Mouse (Mus musculus) adrenal gland, postnatal 10 days (tissue): Measurements from ENCODE around the gene Capn5. TPM values are rescaled to one million over a fixed set of nuclear protein-coding genes. Genes with fewer than 3 reads are reported as not detected.

Experiments used
- DNase-seq: peaks from one replicate; pipeline ENCODE4 v3.0.0; 2021; ENCODE audit warnings: mixed read lengths
- total RNA-seq, 2 experiments: library from RNA; stranded (reverse); gene quantifications; 2 replicates each; pipeline ENCODE4 v1.2.3; 2021

Gene Capn5
- total RNA-seq, 2 experiments from 2014 or later = 8.2 to 13.4 TPM

GRCm38 (mm10) chr7:98176322-98177070 lies 1.6 kb downstream of the Capn5 start:
- DNase-seq = no peak

- DNase-seq = no peak
These were observed 3.0 kb downstream of the Capn5 start for GRCm38 (mm10) chr7:98174883-98175755.

DNA sequence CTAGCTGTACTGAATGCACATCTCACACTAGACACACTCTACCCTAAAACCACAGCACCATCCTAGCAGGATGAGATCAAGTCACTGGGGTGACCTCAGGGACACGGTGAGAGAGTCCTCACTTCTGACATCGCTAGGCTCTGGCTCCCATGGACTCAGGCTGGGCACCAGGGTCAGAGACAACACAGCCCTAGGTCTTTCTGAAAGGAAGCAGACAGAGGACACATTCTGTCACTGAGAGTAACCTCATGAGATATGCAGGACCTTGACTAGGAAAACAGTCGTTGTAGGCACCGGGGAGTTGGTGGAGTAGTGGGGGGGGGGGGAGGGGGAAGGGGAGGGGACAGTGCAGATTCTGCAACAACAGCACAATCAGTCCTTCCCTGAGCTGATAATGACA lies 4.7 kb downstream of the Capn5 start:
- no peak for DNase-seq

- DNase-seq = no peak
These were observed 5.4 kb downstream of the Capn5 start for GRCm38 (mm10) chr7:98172661-98173060.

DNA sequence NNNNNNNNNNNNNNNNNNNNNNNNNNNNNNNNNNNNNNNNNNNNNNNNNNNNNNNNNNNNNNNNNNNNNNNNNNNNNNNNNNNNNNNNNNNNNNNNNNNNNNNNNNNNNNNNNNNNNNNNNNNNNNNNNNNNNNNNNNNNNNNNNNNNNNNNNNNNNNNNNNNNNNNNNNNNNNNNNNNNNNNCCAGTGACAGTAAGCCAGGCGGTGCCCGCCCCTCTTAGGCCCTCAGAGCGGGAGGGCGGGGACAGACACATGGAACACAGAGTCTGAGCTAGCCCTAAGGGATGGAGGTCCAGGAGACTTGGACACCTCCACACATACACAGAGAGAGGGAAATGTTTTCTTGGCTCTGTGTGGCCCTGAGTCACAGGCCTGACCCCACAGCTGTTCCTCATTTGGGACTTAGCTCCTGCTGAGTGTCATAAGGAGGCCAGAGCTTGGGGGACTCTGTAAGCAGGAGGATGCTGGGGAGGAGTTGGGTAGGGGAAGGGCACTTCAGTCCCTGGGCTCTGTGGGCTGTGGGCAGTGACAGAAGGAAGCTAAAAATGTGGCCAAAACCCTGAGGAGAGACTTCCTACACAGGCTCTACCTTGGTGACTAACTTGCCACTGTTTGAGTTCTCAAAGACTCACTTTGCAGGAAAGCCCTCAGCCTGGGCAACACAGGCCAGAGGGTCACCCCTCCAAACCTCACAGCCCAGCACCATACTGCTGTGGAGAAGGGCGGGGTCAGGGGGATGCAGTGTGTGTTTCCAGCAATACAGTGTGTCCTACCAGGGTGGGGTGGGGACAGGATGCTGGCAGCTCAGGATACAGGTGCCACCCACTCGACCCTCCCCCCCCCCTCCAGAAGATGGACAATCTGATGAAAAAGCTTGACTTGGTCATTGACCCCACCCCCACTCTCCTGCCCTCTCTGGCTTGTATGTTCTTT lies 6.7 kb downstream of the Capn5 start:
- peak; percentile 32 for DNase-seq

- no peak for DNase-seq
These were observed 13.0 kb downstream of the Capn5 start for GRCm38 (mm10) chr7:98164999-98165528.

DNA sequence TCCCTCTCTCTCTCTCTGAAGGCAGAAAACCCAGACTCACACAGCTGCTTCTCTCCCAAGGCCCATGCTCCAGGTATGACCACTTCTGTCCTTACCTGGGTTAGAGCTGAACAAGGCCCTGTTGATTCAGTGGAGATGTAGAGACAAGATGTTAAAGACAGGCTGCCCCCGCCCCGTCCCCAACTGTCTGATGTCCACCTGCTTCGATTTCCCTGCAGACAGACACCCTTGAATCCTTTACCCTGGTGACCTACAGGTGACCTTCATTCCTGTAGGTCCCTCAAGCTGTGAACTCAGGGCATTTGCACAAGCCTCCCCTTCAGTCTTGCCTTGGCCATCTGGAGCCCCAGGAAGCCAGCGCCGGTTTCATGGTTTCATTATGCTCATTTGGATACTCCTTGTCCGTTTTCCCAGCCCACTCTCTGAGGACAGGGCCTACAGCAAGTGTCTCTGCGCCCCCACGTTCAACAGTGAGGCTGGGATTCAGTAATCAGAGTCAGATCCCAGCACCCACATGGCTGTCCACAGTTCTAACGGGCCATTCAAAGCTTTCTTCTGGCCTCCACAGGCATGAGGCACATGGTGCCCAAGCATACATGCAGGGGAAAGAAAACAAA lies 13.6 kb downstream of the Capn5 start:
- no peak for DNase-seq

DNA sequence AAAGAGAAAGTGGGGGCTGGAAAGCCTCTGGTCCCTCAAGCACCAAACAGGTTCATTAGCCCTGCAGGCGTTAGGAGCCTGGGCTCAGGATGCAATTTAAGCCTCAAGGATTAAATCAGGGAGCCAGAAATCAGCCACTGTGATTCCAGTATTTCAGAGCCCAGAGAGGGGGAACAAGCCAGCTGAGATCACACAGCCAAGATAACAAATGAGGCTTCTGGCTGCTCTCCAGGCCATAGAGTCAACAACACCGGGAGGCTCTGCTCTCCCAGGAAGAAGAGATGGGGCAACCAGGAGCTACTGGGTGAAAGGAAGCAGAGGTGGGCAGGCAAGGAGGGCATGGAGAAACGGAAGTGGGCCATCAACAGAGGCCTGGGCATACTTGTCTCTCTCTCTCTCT lies 14.4 kb downstream of the Capn5 start:
- DNase-seq = peak; percentile 49

DNA sequence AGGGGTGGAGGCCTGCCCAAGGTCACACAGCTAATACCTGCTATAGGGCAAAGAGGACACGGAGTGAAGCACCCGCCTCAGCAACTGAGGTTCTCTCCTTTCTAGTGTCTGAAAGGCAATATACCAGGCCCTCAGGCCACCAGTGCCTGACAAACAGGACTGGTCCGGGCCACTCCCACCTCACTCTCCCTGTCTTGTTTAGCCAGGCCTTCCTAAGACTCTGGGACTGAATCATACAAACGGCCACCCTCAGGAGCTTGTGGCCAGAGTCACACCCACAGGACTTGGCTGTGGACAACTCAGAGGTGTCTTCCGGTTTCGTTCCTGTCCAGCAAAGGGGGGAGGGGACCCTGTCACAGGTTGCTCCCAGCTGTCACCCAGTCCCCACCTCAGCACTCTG lies 15.8 kb downstream of the Capn5 start:
- DNase-seq = no peak

DNA sequence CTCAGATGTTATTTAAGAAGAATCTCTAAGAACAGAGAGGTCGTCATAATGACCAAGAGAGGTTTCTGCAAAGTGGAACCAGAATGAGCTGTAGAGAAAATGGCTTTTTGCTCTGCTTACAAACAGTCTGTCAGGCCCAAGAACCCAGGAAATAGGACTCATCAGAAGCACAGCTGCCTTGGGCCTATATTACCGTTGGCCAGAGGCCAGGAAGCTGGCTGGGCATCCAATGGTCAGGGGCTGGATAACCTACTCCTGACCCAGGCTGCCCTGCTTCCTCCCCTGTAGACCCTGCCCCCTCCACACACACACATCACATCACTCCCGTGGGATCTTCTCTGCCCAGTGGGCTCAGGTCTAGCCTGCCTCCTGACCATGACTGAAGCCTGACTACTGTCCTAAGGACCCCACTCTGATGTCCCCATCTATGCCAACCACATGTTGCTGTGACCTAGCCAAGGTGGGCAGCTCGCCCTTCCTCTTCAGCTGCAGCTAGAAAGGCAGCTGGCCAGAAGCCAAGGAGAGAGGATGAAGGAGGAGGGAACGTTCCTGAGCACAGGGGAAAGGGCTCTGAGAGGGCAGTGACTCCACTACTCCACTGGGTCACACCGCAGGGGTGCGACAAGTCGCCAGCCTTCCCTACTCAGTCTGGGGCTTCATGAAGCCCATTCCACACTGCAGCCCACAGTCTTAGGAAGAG lies 17.9 kb downstream of the Capn5 start:
- no peak for DNase-seq

DNA sequence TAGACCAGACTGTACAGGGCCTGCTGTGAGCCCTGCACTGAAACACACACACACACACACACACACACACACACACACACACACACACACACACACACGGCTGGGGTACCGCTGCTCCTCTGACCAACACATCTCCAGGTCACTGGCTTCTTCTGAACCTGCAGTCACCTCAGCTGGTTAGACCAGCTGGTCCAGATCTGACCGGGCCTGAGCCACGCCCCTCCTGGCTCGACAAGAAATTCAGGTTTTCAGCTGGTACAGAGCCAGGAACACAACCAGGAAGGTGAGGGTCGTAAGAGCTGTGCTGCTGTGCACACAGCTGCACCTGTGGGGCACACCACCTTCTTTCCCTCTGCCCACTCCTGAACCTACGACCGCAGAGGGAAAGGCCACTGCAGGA lies 19.6 kb downstream of the Capn5 start:
- no peak for DNase-seq

DNA sequence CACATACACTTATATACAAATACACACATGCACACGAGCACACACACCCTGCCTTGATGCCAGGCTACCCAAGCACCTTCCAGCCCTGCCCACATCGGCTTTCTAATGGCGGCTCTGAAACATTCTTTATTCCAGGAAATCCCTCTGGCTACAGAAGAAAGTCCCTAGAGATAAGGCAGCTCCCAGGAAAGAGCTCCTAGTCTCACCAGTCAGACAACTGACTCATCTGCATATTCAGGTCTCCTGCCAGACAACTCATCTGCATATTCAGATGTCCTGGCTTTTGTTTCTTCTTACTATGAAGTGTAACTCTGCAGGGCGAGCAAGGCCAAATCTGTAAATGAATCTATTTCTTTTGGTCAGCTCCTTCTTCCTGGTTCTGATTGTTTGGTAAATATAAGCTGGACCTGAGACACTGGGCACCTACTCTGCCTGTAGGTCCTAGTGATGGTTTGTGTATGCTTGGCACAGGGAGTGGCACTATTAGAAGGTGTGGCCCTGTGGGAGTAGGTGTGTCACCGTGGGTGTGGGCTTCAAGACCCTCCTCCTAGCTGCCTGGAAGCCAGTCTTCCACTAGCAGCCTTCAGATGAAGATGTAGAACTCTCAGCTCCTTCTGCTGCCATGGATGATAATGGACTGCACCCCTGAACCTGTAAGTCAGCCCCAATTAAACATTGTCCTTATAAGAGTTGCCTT lies 20.3 kb downstream of the Capn5 start:
- DNase-seq = no peak

GRCm38 (mm10) chr7:98156280-98156665 lies 21.8 kb downstream of the Capn5 start:
- DNase-seq = peak; percentile 51

- DNase-seq = peak; percentile 80
These were observed 22.4 kb downstream of the Capn5 start for GRCm38 (mm10) chr7:98155546-98156279.

DNA sequence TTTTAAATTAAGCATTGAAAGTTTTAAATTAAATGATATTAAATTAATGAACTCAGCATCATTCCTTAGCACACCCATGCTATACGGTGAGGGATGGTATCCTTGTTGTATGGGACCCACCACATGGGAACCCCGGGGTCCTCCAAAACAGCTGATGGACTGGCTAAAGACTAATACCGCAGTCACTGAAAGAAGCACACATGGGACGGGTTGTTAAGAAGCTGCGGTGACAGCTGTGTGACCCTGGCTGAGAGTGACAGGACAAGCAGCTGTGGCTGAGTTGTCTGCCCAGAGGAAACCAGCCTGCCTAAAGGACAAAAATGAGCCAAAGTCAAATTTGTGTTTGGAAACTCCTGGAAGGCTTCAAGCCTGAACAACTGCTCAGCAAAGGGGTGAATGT lies 24.2 kb downstream of the Capn5 start:
- no peak for DNase-seq

DNA sequence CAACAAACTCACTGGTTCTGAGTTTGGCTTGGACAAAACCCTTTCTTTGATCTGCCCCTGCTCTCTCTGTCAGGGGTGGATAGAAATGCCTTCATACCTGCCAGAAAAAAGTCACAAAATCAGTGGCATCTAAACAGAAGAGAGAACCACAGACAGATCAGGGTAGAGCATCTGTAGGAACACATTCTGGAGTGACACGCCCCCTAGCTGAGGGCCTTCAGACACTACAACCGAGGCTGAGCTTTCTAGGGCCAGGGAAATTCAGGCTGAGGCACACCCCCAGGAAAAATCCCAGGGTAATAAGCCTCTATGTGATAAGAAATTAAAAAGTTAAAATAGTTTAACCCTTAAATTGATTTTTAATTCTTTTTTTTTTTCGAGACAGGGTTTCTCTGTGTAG lies 24.7 kb downstream of the Capn5 start:
- no peak for DNase-seq

GRCm38 (mm10) chr7:98152400-98152799 lies 25.7 kb downstream of the Capn5 start:
- DNase-seq = peak; percentile 43

GRCm38 (mm10) chr7:98150525-98150924 lies 27.5 kb downstream of the Capn5 start:
- DNase-seq = peak; percentile 62

DNA sequence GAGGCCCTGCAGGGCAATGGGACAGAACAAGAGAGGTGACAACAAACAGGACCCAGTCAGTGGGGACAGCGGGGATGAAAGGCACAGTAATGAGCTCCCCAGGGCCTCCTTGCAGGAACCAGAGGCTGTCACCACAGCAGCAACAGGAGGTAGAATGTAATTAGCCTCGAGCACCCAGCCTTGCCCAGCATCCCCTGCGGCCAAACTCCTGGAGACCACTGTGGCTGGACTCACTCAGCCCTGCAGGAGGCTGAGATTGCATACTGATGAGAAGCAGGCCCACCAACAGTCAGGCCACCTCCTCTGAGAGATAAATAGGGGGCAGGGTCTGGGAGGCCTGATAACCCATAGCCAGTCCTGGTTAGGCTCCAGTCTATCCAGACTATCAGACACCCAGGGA lies 28.3 kb downstream of the Capn5 start:
- DNase-seq = no peak
